Mouse (Mus musculus) frontal cortex, postnatal 14 days (tissue): ENCODE results near the gene Perp.
A peak's percentile ranks its signal among the peaks of the same experiment; 100 is the strongest.

Source experiments
- DNase-seq, 2 experiments: peaks; one replicate each; pipeline ENCODE4 v3.0.0; 2022; ENCODE audit warnings: low spot score in 2 of 2

Gene Perp

GRCm38 (mm10) chr10:18861418-18861817 lies 16.6 kb downstream of the Perp start:
- DNase-seq: no peak

- DNase-seq: no peak
Observed at GRCm38 (mm10) chr10:18863332-18863731, 18.5 kb downstream of the Perp start.

- DNase-seq: no peak
Observed at GRCm38 (mm10) chr10:18864753-18865152, 19.9 kb downstream of the Perp start.

- no peak for DNase-seq
Observed at GRCm38 (mm10) chr10:18870990-18871389, 26.2 kb downstream of the Perp start.

GRCm38 (mm10) chr10:18876211-18876610 lies 31.4 kb downstream of the Perp start:
- DNase-seq: no peak

- DNase-seq: no peak
Observed at GRCm38 (mm10) chr10:18878111-18878510, 33.3 kb downstream of the Perp start.

- no peak for DNase-seq
Observed at GRCm38 (mm10) chr10:18879160-18879559, 34.3 kb downstream of the Perp start.

GRCm38 (mm10) chr10:18879690-18880089 lies 34.9 kb downstream of the Perp start:
- DNase-seq: no peak

GRCm38 (mm10) chr10:18882190-18882589 lies 37.4 kb downstream of the Perp start:
- DNase-seq: no peak

GRCm38 (mm10) chr10:18886918-18887625 lies 42.3 kb downstream of the Perp start:
- DNase-seq: peak; percentile 29 to 40

GRCm38 (mm10) chr10:18888751-18889150 lies 43.9 kb downstream of the Perp start:
- DNase-seq: no peak

GRCm38 (mm10) chr10:18889255-18889654 lies 44.4 kb downstream of the Perp start:
- no peak for DNase-seq

GRCm38 (mm10) chr10:18891110-18891509 lies 46.3 kb downstream of the Perp start:
- no peak for DNase-seq

GRCm38 (mm10) chr10:18892102-18892501 lies 47.3 kb downstream of the Perp start:
- DNase-seq: no peak

GRCm38 (mm10) chr10:18894259-18895166 lies 49.7 kb downstream of the Perp start:
- no peak for DNase-seq

- DNase-seq: peak in 1 of 2 experiments; percentile 27
Observed at GRCm38 (mm10) chr10:18904108-18904507, 59.3 kb downstream of the Perp start.
